Mouse (Mus musculus) kidney, postnatal 0 days (tissue): ENCODE results near the gene Dagla. TPM values are rescaled to one million over a fixed set of nuclear protein-coding genes. Genes with fewer than 3 reads are reported as not detected.
A peak's percentile ranks its signal among the peaks of the same experiment; 100 is the strongest.

Experiments
- ATAC-seq: fragments of 200-750 bp; cut with Nextera tagmentation; replicated peaks from 2 replicates; pipeline ENCODE4 v1.8.0; 2017; ENCODE audit warnings: low read depth, moderate number of reproducible peaks, moderate TSS enrichment, moderate library complexity; ENCODE audit not compliant: low FRiP score
- DNase-seq: peaks from one replicate; pipeline ENCODE4 v3.0.0-alpha.2; 2016; ENCODE audit warnings: low spot score
- H3K27ac ChIP-seq: fragments of 300-500 bp; sonication (generic); 2 replicates; pipeline ENCODE4 v1.5.1; 2014; ENCODE audit warnings: mild to moderate bottlenecking
- H3K27me3 ChIP-seq: fragments of 300-500 bp; sonication (generic); 2 replicates; pipeline ENCODE4 v1.6.1; 2014; ENCODE audit warnings: low read length, mixed read lengths; ENCODE audit not compliant: insufficient read depth
- H3K36me3 ChIP-seq: fragments of 300-500 bp; sonication (generic); 2 replicates; pipeline ENCODE4 v1.6.1; 2014; ENCODE audit warnings: low read length, mixed read lengths; ENCODE audit not compliant: insufficient read depth
- H3K4me1 ChIP-seq: fragments of 300-500 bp; sonication (generic); replicated peaks from 2 replicates; pipeline ENCODE4 v1.6.1; 2014; ENCODE audit warnings: antibody characterized with exemption, low read length, mixed read lengths; ENCODE audit not compliant: insufficient read depth
- H3K4me2 ChIP-seq: fragments of 300-500 bp; sonication (generic); 2 replicates; pipeline ENCODE4 v1.6.1; 2014; ENCODE audit warnings: mild to moderate bottlenecking, low read length, moderate library complexity, mixed read lengths
- H3K4me3 ChIP-seq: fragments of 300-500 bp; sonication (generic); replicated peaks from 2 replicates; pipeline ENCODE4 v1.5.1; 2014; ENCODE audit warnings: low read depth, low read length
- H3K9ac ChIP-seq: fragments of 300-500 bp; sonication (generic); 2 replicates; pipeline ENCODE4 v1.6.1; 2014; ENCODE audit warnings: low read depth, low read length
- H3K9me3 ChIP-seq: fragments of 300-500 bp; sonication (generic); replicated peaks from 2 replicates; pipeline ENCODE4 v1.6.1; 2016; ENCODE audit warnings: low read length, inconsistent platforms, mixed read lengths
- CTCF ChIP-seq: IDR thresholded peaks from 2 replicates; pipeline ENCODE4 v1.5.1; 2016; ENCODE audit warnings: antibody characterized with exemption, low read depth, mild to moderate bottlenecking, moderate library complexity
- WGBS: fragments of 180-500 bp; shearing (Covaris S2); extraction: QIAGEN DNeasy Blood & Tissue Kit; methylation state at CpG from one replicate; pipeline ENCODE4 v1.1.7; 2014; 5-methylcytosine and 5-hydroxymethylcytosine counted together
- polyA plus RNA-seq: library from polyadenylated mRNA; unstranded; fragments of >200 nt; fragmentation: Nextera tagmentation; extraction: Ambion mirVana; gene quantifications from 2 replicates; pipeline ENCODE4 v1.2.1, GENCODE M21; 2015

The Dagla gene
- 2.0 and 2.2 TPM in 2 replicates for polyA plus RNA-seq

GRCm38 (mm10) chr19:10304810-10305544, at the start of gene Dagla:
Gene Dagla, minus strand, starts transcription at chr19:10304877.
- no peaks in the 10 kb centered on the region for H3K36me3 ChIP-seq
- peak; percentile 93 for TF ChIP-seq CTCF
- peak within 1 kb of the TSS; percentile 61 for H3K4me3 ChIP-seq
- no peaks in the 10 kb centered on the region for H3K9me3 ChIP-seq
- peak within 1 kb of the TSS; percentile 100 for H3K4me2 ChIP-seq
- DNase-seq (peak; percentile 78), ATAC-seq (peak; percentile 72)
- H3K27me3 ChIP-seq: no peaks in the 10 kb centered on the region
- 0 out of 2 replicates have a peak within 1 kb of the TSS, but pooled peaks have one; percentile 13 for H3K27ac ChIP-seq
- H3K9ac ChIP-seq: peak within 1 kb of the TSS; percentile 76
- 5% methylated on average over 56 of the region's 56 CpGs for WGBS
- peaks cover 15% of the 10 kb centered on the region; the same call in 1 of the 2 replicates for H3K4me1 ChIP-seq

GRCm38 (mm10) chr19:10352218-10352617, 47.5 kb upstream of the Dagla start:
- ATAC-seq: no peak
- Histone ChIP-seq H3K36me3 (no peaks in the 10 kb centered on the region), H3K4me1 (no peaks in the 10 kb centered on the region), H3K4me2 (no peak overlapping the region), H3K9me3 (no peaks in the 10 kb centered on the region), H3K27me3 (no peaks in the 10 kb centered on the region), H3K9ac (no peak overlapping the region), H3K4me3 (no peak overlapping the region), H3K27ac (no peak overlapping the region)
- 89% methylated on average over 7 of the region's 7 CpGs for WGBS
- no peak for DNase-seq
- TF ChIP-seq CTCF: no peak

- WGBS: 67% methylated on average over 5 of the region's 5 CpGs
- DNase-seq: no peak
- no peak overlapping the region for H3K27ac ChIP-seq
Measured at GRCm38 (mm10) chr19:10347628-10348273, 43.1 kb upstream of the Dagla start.

GRCm38 (mm10) chr19:10345696-10346095, 41.0 kb upstream of the Dagla start:
- no peak overlapping the region for H3K27ac ChIP-seq
- H3K27me3 ChIP-seq: 0 out of 2 replicates have a peak, but pooled peaks cover 3% of the 10 kb centered on the region
- DNase-seq: no peak
- no peak for TF ChIP-seq CTCF
- H3K9ac ChIP-seq: no peak overlapping the region
- no peaks in the 10 kb centered on the region for H3K4me1 ChIP-seq
- no peaks in the 10 kb centered on the region for H3K9me3 ChIP-seq
- no peak overlapping the region for H3K4me3 ChIP-seq
- no peak overlapping the region for H3K4me2 ChIP-seq
- WGBS: 37% methylated on average over 12 of the region's 12 CpGs
- H3K36me3 ChIP-seq: no peaks in the 10 kb centered on the region
- ATAC-seq: peak; percentile 29; the same call in 1 of the 2 replicates

More at GRCm38 (mm10) chr19:10347628-10348273, 43.1 kb upstream of the Dagla start:
- H3K4me1 ChIP-seq: no peaks in the 10 kb centered on the region
- H3K4me3 ChIP-seq: no peak overlapping the region
- no peak overlapping the region for H3K9ac ChIP-seq
- no peaks in the 10 kb centered on the region for H3K9me3 ChIP-seq
- no peaks in the 10 kb centered on the region for H3K36me3 ChIP-seq
- 0 out of 2 replicates have a peak, but pooled peaks cover 3% of the 10 kb centered on the region for H3K27me3 ChIP-seq
- ATAC-seq: no peak
- no peak overlapping the region for H3K4me2 ChIP-seq
- no peak for TF ChIP-seq CTCF

GRCm38 (mm10) chr19:10343866-10344265, 39.2 kb upstream of the Dagla start:
- H3K27ac ChIP-seq: no peak overlapping the region
- ATAC-seq: no peak
- no peak for DNase-seq
- no peaks in the 10 kb centered on the region for H3K36me3 ChIP-seq
- H3K4me3 ChIP-seq: no peak overlapping the region
- no peaks in the 10 kb centered on the region for H3K4me1 ChIP-seq
- no peaks in the 10 kb centered on the region for H3K9me3 ChIP-seq
- WGBS: 51% methylated on average over 10 of the region's 10 CpGs
- H3K4me2 ChIP-seq: no peak overlapping the region
- H3K27me3 ChIP-seq: 0 out of 2 replicates have a peak, but pooled peaks cover 6% of the 10 kb centered on the region
- H3K9ac ChIP-seq: no peak overlapping the region
- TF ChIP-seq CTCF: no peak

- 58% methylated on average over 12 of the region's 12 CpGs for WGBS
- DNase-seq: no peak
- TF ChIP-seq CTCF: no peak
Measured at GRCm38 (mm10) chr19:10341817-10342439, 37.3 kb upstream of the Dagla start.

More at GRCm38 (mm10) chr19:10341817-10342439, 37.3 kb upstream of the Dagla start:
- H3K4me3 ChIP-seq: no peak overlapping the region
- no peaks in the 10 kb centered on the region for H3K9me3 ChIP-seq
- H3K9ac ChIP-seq: no peak overlapping the region
- H3K27me3 ChIP-seq: 0 out of 2 replicates have a peak, but pooled peaks cover 6% of the 10 kb centered on the region
- H3K27ac ChIP-seq: no peak overlapping the region
- H3K4me1 ChIP-seq: no peaks in the 10 kb centered on the region
- no peak for ATAC-seq
- H3K4me2 ChIP-seq: no peak overlapping the region; the same call in 1 of the 2 replicates
- no peaks in the 10 kb centered on the region for H3K36me3 ChIP-seq
